ENCODE assay signal across 13 mouse cellular contexts in genomic region chr4:33721971-33722370, GRCm38 (mm10).
DNase-seq lines count a peak whose midpoint lies in the region.
"Had no signal": no experiment of that assay in that cellular context is flagged by ENCODE, and none has a peak within 500 bp of the region (broad histone marks: within the 10 kb centered on the region; RNA-seq: fewer than 3 reads in every experiment).

No protein-coding gene starts in this region.

- DNase-seq in heart, adult 11 months: peak; percentile 62
- no peak for DNase-seq in heart, postnatal 14 days
- peak; percentile 28 for DNase-seq in right cerebral cortex, adult 18-20 months
- no peak for DNase-seq in right cerebral cortex, postnatal 4 days
- no peak for DNase-seq in kidney, postnatal 4 days
- DNase-seq: adrenal gland, adult 2 months; adrenal gland, postnatal 10 days; adrenal gland, postnatal 25 days; cerebellum, adult 11-12 months; cerebellum, adult 2 months; cerebellum, adult 9-10 months; cerebellum, postnatal 10 days; forebrain, postnatal 0 days had no signal

- intact Hi-C loops in heart, postnatal 14 days (cut with DNase I): no loop called here

Comparison
In these comparisons a context has a peak if more than half of its experiments do, and no peak if none do; other contexts are left out.
1. DNase-seq: peak in heart, adult 11 months (single experiment) and right cerebral cortex, adult 18-20 months (single experiment); none in heart, postnatal 14 days (0 of 2), right cerebral cortex, postnatal 4 days (single experiment) and kidney, postnatal 4 days (0 of 2).